15 mouse cellular contexts compared by ENCODE assay signal in the genomic region with DNA sequence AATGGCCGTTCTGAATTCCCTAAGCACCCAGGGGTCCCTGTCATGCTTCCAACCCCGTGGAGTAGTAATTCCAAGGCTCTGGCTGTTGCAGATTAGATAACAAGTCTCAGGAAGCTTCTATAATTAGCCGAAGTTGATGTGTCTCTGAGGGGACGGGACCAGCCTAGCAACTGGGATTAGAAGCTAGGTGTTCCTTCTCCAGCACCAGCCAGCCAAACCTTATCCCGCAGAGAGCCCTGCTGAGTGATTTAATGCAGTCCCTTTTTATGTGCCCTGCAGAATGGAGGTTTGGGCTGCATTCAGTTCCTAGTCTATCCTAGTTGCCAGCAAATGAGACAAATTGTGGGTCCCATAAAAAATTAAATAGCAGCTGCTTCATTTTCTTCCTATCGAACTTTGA. TPM values are rescaled to one million over a fixed set of nuclear protein-coding genes. Genes with fewer than 3 reads are reported as not detected.
DNase-seq lines count a peak whose midpoint lies in the region; ATAC-seq and TF ChIP-seq lines count a peak whose summit lies in the region.
"Had no signal": no experiment of that assay in that cellular context is flagged by ENCODE, and none has a peak within 500 bp of the region (broad histone marks: within the 10 kb centered on the region; RNA-seq: fewer than 3 reads in every experiment).

No protein-coding gene starts in this region.

- no peak overlapping the region; the same call in 1 of the 2 replicates for H3K4me2 ChIP-seq in heart, embryonic 15.5 days
- H3K4me2 ChIP-seq in midbrain, embryonic 15.5 days: no peak overlapping the region
- H3K4me2 ChIP-seq: limb, embryonic 15.5 days had no signal

- no peak overlapping the region for H3K4me3 ChIP-seq in heart, embryonic 15.5 days
- H3K4me3 ChIP-seq in midbrain, embryonic 15.5 days: no peak overlapping the region
- H3K4me3 ChIP-seq: limb, embryonic 15.5 days had no signal

- H3K4me1 ChIP-seq in heart, embryonic 15.5 days (replicated peaks): peaks cover 30% of the 10 kb centered on the region
- peaks cover 21% of the 10 kb centered on the region for H3K4me1 ChIP-seq in midbrain, embryonic 15.5 days

- no peaks in the 10 kb centered on the region for H3K36me3 ChIP-seq in heart, embryonic 15.5 days
- H3K36me3 ChIP-seq in midbrain, embryonic 15.5 days (replicated peaks): no peaks in the 10 kb centered on the region
- H3K36me3 ChIP-seq: G1E; limb, embryonic 15.5 days had no signal

- no peaks in the 10 kb centered on the region for H3K27me3 ChIP-seq in heart, embryonic 15.5 days
- H3K27me3 ChIP-seq in midbrain, embryonic 15.5 days (replicated peaks): no peaks in the 10 kb centered on the region
- H3K27me3 ChIP-seq: limb, embryonic 15.5 days had no signal

- TF ChIP-seq POLR2A in brain, embryonic 14.5 days (IDR thresholded peaks at IDR 0.05; ENCODE audit: borderline replicate concordance, extremely low read depth, insufficient read depth, insufficient read length, poor library complexity, severe bottlenecking): no peak

- no peak for DNase-seq in heart, postnatal 10 days
- DNase-seq in brain, adult 2 months (ENCODE audit: low read depth, low spot score): peak; percentile 38
- DNase-seq in brain, embryonic 14.5 days (ENCODE audit: low read depth): peak; percentile 57
- DNase-seq in kidney, adult 9 months: no peak
- no peak for DNase-seq in gastrocnemius, postnatal 14 days
- DNase-seq: gastrocnemius, postnatal 25 days; kidney, adult 18-20 months; kidney, postnatal 25 days; liver, postnatal 0 days; lung, postnatal 36 days; right cerebral cortex, postnatal 25 days had no signal

- H3K9ac ChIP-seq in heart, embryonic 15.5 days: no peak overlapping the region
- H3K9ac ChIP-seq in midbrain, embryonic 15.5 days: no peak overlapping the region
- H3K9ac ChIP-seq: limb, embryonic 15.5 days; liver, postnatal 0 days had no signal

- no peak for ATAC-seq in heart, embryonic 15.5 days (replicated peaks; ENCODE audit: insufficient number of reproducible peaks, insufficient read depth, low FRiP score, low read depth)
- ATAC-seq in midbrain, embryonic 15.5 days (replicated peaks): no peak
- ATAC-seq: liver, postnatal 0 days had no signal

- H3K27ac ChIP-seq in heart, embryonic 15.5 days: 0 out of 2 replicates have a peak overlapping the region, but pooled peaks have one; percentile 3
- H3K27ac ChIP-seq in midbrain, embryonic 15.5 days: peak overlapping the region; percentile 56; the same call in 1 of the 2 replicates
- H3K27ac ChIP-seq: limb, embryonic 15.5 days had no signal

- WGBS in heart, embryonic 15.5 days: 14% methylated on average over 6 of the region's 6 CpGs
- WGBS in midbrain, embryonic 15.5 days: 18% methylated on average over 6 of the region's 6 CpGs

- no peaks in the 10 kb centered on the region for H3K9me3 ChIP-seq in heart, embryonic 15.5 days (replicated peaks)
- no peaks in the 10 kb centered on the region for H3K9me3 ChIP-seq in midbrain, embryonic 15.5 days
- H3K9me3 ChIP-seq: limb, embryonic 15.5 days had no signal

- no peak for TF ChIP-seq CTCF in brain, embryonic 14.5 days (IDR thresholded peaks at IDR 0.05; ENCODE audit: borderline replicate concordance, extremely low read depth, insufficient read depth, insufficient read length)

- intact Hi-C loops in heart, postnatal 10 days (cut with DNase I): no loop called here
- intact Hi-C loops in gastrocnemius, postnatal 14 days (cut with DNase I; ENCODE audit: low total_unique reads): no loop called here

RNA-seq across cellular contexts. Expression of gene Susd4, which starts 54.0 kb away (rescaled TPM):
- 4.1 and 8.0 TPM in 2 replicates for polyA plus RNA-seq in heart, embryonic 15.5 days (2015; fragmentation: Nextera tagmentation; extraction: Ambion mirVana)
- under 1 TPM; 0.93 to 0.97 TPM for total RNA-seq in heart, postnatal 10 days (2021)
- 49.0 and 68.6 TPM in 2 replicates for polyA plus RNA-seq in brain, embryonic 14.5 days (2012; rRNA removed)
- polyA plus RNA-seq in midbrain, embryonic 15.5 days (2015; fragmentation: Nextera tagmentation; extraction: Ambion mirVana): 77.3 and 81.8 TPM in 2 replicates
- total RNA-seq in gastrocnemius, postnatal 14 days (2021): 1 to 10 TPM; 1.0 to 1.4 TPM
- total RNA-seq: G1E had no signal
- polyA plus RNA-seq: G1E had no signal

Comparison
In these comparisons a context has a peak if more than half of its experiments do, and no peak if none do; other contexts are left out.
1. DNase-seq: peak in brain, adult 2 months (single experiment) and brain, embryonic 14.5 days (single experiment); none in heart, postnatal 10 days (0 of 2), kidney, adult 9 months (single experiment) and gastrocnemius, postnatal 14 days (single experiment).